Mouse (Mus musculus) cerebellum, adult 9-11 months (tissue): Measurements from ENCODE around the gene Suz12.

Experiments used
- DNase-seq: peaks from one replicate; pipeline ENCODE4 v3.0.0; 2022

Suz12 gene

DNA sequence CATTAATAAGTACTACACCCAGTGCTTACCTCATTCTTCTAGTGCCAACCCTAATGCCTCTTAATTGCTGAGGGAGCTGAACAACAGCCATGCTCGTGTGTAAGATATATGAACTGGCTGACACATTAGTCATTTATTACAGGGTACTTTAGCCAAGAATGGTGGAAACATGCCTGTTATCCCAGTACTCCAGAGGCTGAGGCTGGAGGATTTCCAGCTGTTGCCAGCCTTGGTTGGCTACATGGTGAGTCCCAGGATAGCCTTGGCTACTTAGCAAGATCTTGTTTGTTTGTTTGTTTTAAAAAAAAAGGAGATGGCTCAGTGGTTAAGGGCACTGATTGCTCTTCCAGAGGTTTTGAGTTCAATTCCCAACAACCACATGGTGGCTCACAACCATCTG lies 85.9 kb downstream of the Suz12 start:
- DNase-seq: no peak

DNA sequence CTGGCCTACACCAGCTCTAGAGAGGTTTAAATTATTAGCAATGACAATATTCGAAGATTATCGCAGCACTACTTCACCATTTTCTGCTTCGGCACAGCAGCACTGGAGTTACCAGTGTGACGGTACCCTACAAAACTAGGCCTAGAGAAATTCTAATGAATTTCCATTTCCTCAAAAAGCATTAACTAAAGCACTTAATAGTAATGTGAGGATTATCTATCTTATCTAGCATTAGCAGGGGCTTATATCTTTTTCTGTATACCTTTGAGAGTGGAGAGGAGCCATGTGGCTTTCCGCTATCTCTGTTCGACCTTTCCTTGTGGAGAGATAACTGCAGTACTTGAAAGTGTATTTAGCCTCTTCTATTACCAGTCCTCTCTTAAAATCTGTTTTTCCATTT lies 86.8 kb downstream of the Suz12 start:
- DNase-seq: no peak

DNA sequence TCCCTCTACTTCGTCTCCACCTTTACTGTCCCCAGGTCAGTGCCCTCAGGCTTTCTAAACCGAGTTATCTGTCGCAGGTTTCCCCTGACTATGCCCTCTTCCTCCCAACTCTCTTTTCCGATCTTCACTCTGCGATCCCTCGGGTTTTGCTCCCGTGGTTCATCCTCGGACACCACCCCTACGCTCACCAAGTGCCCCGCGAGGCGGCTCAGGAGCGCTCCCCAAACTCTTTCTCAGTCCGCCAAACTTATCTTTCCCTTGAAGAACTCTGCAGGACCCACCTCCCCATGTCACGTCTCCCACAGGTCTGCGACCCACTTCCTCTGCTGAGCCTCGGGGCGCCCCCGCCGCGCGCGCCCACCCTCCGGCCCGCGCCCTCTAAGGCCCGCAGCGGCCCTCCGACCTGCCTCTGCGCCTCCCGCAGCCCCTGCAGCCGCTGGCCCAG lies 87.5 kb downstream of the Suz12 start:
- no peak for DNase-seq

DNA sequence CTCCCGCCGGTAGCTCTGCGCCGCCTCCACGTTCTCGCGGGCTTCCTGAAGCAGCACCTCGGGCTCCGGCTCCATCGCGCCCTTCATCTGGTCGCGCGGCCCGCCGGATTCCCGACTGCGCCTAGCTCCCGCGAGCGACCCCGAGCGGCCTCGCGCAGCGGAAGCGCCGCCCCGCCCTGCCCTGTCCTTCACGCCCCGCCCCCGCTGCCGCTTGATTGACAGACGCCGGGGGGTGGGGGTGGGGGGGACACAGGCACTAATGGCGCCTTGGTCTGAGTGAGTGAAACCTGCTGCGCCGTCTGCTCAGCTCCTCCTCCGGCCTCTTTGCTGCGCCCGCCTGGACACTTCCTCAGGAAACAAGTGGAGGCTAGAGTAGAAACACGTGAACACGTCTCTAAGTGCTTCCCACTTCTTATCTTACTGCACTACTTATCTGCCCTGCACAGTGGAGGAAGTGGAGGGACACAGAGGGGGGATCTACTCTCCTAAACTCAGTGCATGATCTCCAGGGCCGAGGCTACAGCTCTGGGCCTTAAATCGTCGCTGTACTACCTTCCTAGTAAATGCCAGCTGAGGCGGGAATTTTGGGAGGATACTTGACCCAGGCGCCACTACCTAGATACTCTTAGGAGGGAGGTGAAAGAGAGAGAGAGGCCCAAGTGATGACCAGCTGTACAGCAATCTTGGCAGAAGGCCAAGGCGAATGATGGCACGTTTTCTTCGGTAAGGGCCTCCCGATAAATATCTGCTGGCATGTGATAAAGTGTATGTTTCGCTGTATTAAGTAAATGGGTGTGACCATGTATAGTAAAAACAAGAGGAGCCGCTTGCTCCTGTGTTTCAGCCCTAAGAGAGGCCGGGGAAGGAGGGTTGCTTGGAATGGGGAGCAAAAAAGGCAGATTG lies 88.2 kb downstream of the Suz12 start, which contains the start of gene Crlf3:
Gene Crlf3, minus strand, starts transcription at position 166 of the 903 bp plus-strand sequence.
- peak; percentile 92 for DNase-seq

DNA sequence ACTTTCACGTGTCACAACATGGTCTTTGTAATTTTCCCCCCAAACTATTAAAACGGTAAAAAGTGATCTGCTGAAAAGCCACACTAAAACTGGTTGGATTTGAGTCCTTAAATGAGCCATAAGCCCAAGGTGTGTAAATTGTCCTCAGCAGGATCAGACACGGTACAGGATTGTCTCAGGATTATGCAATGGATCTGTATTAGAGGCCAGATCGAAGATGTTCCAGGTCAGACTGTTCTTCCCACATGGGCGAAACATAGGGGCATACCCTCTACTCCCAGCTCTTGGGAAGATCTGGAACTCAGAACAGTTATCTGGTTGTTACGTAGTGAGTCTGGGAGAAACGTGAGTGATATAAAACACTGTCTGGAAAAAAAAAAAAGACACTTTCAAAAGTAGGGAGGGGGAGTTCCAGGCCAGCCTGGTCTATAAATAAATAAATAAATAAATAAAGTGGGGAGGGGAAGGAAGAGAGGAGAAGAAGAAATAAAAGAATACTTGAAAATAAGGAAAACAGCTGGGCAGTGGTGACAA lies 88.9 kb downstream of the Suz12 start:
- no peak for DNase-seq
